Mouse (Mus musculus) gastrocnemius, adult 18-20 months (tissue): ENCODE measurements around the gene Hist1h2be. TPM values are rescaled to one million over a fixed set of nuclear protein-coding genes. Genes with fewer than 3 reads are reported as not detected.
"Not testable (repeated sequence)": the region's sequence is repeated elsewhere in the genome, so short reads cannot be mapped to it uniquely, and the experiment has no call there.

Experiments
- DNase-seq: peaks from one replicate; pipeline ENCODE4 v3.0.0; 2021; ENCODE audit warnings: low spot score
- total RNA-seq, 2 experiments: library from RNA; stranded (reverse); gene quantifications; 2 replicates each; pipeline ENCODE4 v1.2.3; 2021

The Hist1h2be gene
- total RNA-seq, 2 experiments from 2014 or later = 13.2 to 15.7 TPM

DNA sequence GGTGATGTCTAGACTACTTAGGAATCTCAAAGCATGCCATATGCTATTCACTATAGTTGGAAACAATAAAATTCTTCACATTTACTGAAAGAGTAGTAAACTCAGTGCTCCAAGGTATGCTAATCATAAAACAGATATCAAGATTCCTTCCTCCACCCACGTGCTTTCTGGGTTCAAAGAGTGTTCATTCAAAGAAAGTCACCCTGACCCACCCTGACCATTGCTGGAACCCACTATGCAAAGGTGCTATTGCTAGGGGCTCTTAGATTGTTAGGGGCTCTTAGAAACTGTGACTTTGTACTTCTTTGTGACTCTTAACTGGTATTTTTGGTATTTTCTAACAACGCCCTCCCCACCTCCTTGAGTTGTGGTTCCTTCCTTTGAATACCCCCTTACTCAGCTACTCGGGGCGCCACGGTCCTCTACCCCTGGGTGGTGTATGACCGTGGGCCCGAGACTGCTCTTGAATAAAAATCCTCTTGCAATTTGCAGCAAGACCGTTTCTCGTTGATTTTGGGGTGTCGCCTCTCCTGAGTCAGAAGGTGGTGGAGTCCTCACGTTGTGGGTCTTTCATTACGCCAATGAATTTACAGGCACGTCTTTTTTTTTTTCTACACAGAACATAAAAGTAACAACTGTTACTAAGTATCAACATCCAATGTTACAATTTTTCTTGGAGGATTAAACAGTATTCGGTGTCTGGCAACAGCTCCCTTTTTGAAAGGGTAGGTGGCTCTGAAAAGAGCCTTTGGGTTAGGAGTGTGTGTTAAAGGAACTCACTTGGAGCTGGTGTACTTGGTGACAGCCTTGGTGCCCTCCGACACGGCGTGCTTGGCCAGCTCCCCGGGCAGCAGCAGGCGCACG is 47.7 kb downstream of the Hist1h2be start:
- not testable (repeated sequence) for DNase-seq

GRCm38 (mm10) chr13:23572218-23573033 is 48.5 kb downstream of the Hist1h2be start:
- no peak for DNase-seq

GRCm38 (mm10) chr13:23571504-23572217 is 49.3 kb downstream of the Hist1h2be start:
- DNase-seq = not testable (repeated sequence)

DNA sequence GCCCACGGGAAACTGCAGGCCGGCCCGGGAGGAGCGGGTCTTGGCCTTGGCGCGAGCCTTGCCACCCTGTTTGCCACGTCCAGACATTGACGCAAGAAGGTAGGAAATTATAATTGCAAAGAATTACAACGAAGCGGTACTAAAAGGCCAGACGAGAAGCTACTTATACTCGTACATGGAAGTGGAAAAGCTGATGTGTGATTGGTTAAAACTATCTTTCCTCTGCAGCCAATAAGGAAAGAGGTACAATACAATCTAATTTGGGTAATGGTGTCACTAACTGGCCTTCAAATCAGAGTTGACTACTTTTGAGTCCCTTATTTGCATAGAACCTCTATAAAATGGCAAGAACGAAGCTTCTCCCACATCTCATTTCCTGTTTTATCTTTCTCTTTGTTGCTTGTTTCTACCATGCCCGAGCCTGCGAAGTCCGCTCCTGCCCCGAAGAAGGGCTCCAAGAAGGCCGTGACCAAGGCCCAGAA is 49.9 kb downstream of the Hist1h2be start, which contains the start of the genes Hist1h2ae and Hist1h2bg:
Gene Hist1h2ae (minus strand): TSS at position 199 of the 482 bp plus-strand sequence.
Gene Hist1h2bg (plus strand): TSS at position 375 of the 482 bp plus-strand sequence.
- DNase-seq = peak; percentile 52

DNA sequence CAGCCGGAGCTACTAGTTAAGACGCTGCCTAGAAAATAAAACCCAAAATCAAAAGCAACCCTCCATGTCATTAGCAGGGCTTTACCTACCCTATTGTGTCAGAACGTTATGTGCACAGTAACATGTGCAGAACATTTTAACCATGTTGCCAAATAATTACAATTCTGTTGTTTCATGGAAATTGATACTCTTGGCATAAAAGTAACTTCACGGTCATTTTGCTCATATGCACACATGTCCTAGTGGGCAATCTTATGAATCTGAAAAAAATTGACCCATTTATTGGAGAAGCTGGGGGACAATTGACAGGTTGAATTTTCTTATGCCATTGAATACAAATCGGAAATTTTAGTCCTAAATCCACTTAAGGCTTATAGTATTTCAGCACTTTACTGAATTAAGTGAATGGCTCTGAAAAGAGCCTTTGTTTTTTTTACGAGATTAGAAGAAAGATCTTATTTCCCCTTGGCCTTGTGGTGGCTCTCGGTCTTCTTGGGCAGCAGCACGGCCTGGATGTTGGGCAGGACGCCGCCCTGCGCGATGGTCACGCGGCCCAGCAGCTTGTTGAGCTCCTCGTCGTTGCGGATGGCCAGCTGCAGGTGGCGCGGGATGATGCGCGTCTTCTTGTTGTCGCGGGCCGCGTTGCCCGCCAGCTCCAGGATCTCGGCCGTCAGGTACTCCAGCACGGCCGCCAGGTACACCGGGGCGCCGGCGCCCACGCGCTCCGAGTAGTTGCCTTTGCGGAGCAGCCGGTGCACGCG is 50.5 kb downstream of the Hist1h2be start:
- not testable (repeated sequence) for DNase-seq

DNA sequence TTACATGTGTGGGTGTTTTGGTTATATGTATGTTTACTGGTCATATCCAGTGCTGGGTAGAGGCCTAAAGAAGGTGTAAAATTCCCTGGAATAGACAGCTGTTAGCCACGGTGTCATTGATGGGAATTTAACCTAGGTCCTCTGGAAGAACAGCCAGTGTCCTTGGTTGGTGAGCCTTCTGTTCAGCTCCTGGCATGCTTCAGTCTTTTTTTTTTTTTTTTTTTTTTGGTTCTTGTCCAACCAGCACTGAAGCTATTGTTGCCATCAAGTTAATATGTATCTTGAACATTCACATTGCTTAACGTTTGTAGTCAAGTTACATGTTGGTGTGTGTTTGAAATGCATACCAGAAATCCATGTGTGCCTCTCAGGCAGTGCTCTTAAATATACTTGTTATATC is 56.4 kb downstream of the Hist1h2be start:
- DNase-seq = no peak

GRCm38 (mm10) chr13:23562699-23563462 is 58.0 kb downstream of the Hist1h2be start:
- DNase-seq = peak; percentile 25

DNA sequence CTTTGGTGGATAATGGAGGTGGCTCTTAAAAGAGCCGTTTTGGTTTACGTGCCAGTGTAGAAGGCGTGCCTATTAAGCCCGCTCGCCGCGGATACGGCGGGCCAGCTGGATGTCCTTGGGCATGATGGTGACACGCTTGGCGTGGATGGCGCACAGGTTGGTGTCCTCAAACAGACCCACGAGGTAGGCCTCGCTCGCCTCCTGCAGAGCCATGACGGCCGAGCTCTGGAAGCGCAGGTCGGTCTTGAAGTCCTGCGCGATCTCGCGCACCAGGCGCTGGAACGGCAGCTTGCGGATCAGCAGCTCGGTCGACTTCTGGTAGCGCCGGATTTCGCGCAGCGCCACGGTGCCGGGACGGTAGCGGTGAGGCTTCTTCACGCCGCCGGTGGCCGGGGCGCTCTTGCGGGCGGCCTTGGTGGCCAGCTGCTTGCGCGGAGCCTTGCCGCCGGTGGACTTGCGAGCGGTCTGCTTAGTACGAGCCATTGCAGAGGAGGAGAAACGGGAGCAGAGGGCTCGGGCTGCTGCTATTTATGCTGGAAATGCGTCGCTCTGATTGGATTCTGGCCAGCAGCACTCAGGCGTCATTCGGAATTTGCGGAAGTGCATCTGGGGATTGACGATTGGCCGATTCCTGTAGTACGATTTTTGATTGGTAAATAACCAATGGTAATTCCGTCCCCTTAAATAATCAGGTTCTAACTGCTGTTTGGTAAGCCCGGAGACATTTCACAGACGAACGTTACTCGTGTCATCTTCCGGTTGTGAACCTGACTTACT is 58.9 kb downstream of the Hist1h2be start, which contains the start of gene Hist1h3e:
Gene Hist1h3e (minus strand): TSS at position 487 of the 777 bp plus-strand sequence.
- peak; percentile 91 for DNase-seq

- not testable (repeated sequence) for DNase-seq
Observed at GRCm38 (mm10) chr13:23561531-23561882, 59.4 kb downstream of the Hist1h2be start.

DNA sequence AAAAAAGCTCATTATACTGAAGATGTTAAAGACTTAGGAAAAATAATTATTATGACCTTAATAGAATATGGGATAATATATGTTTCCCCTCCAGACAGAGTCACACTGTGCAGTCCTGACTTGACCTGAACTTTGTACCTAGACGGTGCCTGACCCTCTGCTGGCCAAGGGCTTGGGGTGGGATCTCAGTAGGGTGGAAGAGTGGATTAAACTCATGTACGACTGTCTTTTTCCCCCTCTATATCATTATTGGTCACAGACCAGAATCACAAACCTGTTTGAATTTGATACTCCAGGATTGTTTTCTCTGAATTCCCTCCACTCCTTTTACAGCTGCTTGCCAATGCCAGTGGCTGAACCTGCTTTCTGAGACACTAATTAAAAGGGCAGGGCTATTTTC is 60.2 kb downstream of the Hist1h2be start:
- not testable (repeated sequence) for DNase-seq

DNA sequence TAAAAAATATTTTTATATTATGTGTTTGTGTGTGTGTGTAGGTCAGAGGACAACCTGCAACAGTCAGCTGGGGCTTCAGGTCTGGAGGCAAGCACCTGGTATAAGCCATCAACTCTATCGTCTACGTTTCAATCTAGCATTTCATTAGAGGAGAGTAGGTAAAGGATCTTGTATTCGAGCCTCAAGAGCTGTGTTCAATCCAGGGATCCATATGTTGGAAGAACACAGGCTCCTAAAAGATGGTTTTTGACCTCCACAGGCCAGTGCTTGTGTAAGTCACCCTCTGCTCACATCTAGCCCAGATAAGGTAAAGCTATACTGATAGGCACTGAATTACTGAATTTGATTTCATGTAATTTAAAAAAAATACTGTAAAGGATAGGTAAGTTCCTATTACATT is 64.0 kb downstream of the Hist1h2be start:
- DNase-seq = no peak

GRCm38 (mm10) chr13:23555839-23556416 is 65.0 kb downstream of the Hist1h2be start:
- peak; percentile 62 for DNase-seq

- DNase-seq = peak; percentile 50
Observed at GRCm38 (mm10) chr13:23554925-23555838, 65.7 kb downstream of the Hist1h2be start.

DNA sequence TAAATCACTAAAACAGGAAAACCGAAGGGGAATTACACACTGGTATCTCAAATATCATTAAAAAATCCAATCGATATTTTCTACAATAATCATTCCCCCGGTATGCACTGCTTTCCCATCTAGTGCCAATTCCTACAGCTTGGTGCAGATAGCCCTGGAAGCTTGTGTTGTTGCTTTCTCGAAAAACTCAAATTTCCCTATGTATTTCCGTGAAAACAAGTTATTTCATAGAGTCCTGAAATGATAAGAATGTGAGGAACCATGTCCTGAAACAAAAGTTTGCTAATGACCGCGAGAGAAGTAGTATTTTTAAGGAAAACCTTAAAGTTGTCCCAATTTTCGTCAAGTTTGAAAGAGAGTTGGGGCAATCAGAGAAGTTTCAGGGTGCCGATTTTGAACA is 66.5 kb downstream of the Hist1h2be start:
- DNase-seq = no peak

DNA sequence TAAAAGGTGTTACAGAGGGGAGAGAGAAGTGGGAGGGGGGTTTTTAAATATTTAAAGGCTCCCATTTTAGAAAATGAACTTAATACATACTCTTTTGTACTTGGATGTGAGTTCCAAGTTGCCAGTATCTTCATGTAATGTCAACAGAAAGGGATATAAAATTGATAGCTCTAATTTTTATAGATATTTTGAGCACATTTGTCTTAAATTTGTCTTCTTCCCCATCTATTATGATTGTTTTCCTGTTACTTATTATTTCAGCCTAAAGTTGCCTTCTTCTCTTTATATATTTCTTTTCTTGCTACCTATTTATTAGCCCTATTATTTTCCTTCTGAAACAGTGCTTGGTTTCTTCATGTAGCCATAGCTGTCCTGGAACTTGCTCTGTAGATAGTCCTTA is 68.0 kb downstream of the Hist1h2be start, which contains the start of gene Hist1h1d:
Gene Hist1h1d (plus strand): TSS at position 301 of the 400 bp plus-strand sequence.
- DNase-seq = no peak

GRCm38 (mm10) chr13:23551931-23552914 is 68.7 kb downstream of the Hist1h2be start:
- no peak for DNase-seq
